10 mouse cellular contexts compared by ENCODE assay signal in genomic region chr3:49944783-49945182, GRCm38 (mm10).
DNase-seq lines count a peak whose midpoint lies in the region; ATAC-seq and TF ChIP-seq lines count a peak whose summit lies in the region.
"Had no signal": no experiment of that assay in that cellular context is flagged by ENCODE, and none has a peak within 500 bp of the region (broad histone marks: within the 10 kb centered on the region; RNA-seq: fewer than 3 reads in every experiment).

No protein-coding gene starts in this region.

- no peak for ATAC-seq in midbrain, postnatal 0 days (ENCODE audit: low FRiP score)
- no peak for ATAC-seq in midbrain, embryonic 14.5 days (ENCODE audit: low FRiP score, low TSS enrichment)
- ATAC-seq in hindbrain, embryonic 16.5 days: no peak

- no peaks in the 10 kb centered on the region for H3K4me1 ChIP-seq in midbrain, postnatal 0 days (ENCODE audit: insufficient read depth, low read length)
- no peaks in the 10 kb centered on the region for H3K4me1 ChIP-seq in midbrain, embryonic 14.5 days (ENCODE audit: control insufficient read depth, insufficient read depth, low read length)
- no peaks in the 10 kb centered on the region for H3K4me1 ChIP-seq in hindbrain, embryonic 16.5 days (ENCODE audit: control insufficient read depth, insufficient read depth, low read depth, low read length)
- H3K4me1 ChIP-seq: embryonic facial prominence, embryonic 13.5 days had no signal

- intact Hi-C loops in heart, postnatal 10 days (cut with DNase I): loop anchor here (10.0 kb wide), 1 partner anchor 300 kb away; no protein-coding TSS in a partner anchor

- no peak overlapping the region for H3K27ac ChIP-seq in midbrain, postnatal 0 days (ENCODE audit: low read depth, low read length)
- no peak overlapping the region for H3K27ac ChIP-seq in midbrain, embryonic 14.5 days (replicated peaks; ENCODE audit: low read depth, low read length)
- no peak overlapping the region for H3K27ac ChIP-seq in hindbrain, embryonic 16.5 days (ENCODE audit: low read depth, low read length)
- H3K27ac ChIP-seq: embryonic facial prominence, embryonic 13.5 days; limb, embryonic 15.5 days had no signal

- H3K9me3 ChIP-seq in midbrain, postnatal 0 days (ENCODE audit: low read length): no peaks in the 10 kb centered on the region
- no peaks in the 10 kb centered on the region for H3K9me3 ChIP-seq in midbrain, embryonic 14.5 days (ENCODE audit: control insufficient read depth, low read length)
- H3K9me3 ChIP-seq in hindbrain, embryonic 16.5 days (ENCODE audit: control insufficient read depth, low read length): no peaks in the 10 kb centered on the region
- H3K9me3 ChIP-seq: embryonic facial prominence, embryonic 13.5 days; limb, embryonic 15.5 days had no signal

- no peak for TF ChIP-seq CTCF in midbrain, postnatal 0 days (IDR thresholded peaks at IDR 0.05)

- DNase-seq in midbrain, postnatal 0 days (ENCODE audit: low spot score): peak; percentile 47
- DNase-seq in midbrain, embryonic 14.5 days: no peak
- DNase-seq in heart, postnatal 10 days: peak; percentile 41 to 50
- DNase-seq in left cerebral cortex, adult 9 months (ENCODE audit: low spot score in 2 of 2): peak; percentile 27 to 63
- DNase-seq in telencephalon, adult 2 months (ENCODE audit: low read depth, low spot score): peak; percentile 81
- DNase-seq in gastrocnemius, postnatal 10 days: no peak
- no peak for DNase-seq in gastrocnemius, adult 18-20 months (ENCODE audit: low spot score)

- H3K4me2 ChIP-seq in midbrain, postnatal 0 days (ENCODE audit: low read depth, low read length, poor library complexity, severe bottlenecking): no peak overlapping the region
- no peak overlapping the region for H3K4me2 ChIP-seq in midbrain, embryonic 14.5 days (ENCODE audit: low read length)
- no peak overlapping the region for H3K4me2 ChIP-seq in hindbrain, embryonic 16.5 days (ENCODE audit: low read length)
- H3K4me2 ChIP-seq: embryonic facial prominence, embryonic 13.5 days; limb, embryonic 15.5 days had no signal

- 92% methylated on average over 5 of the region's 5 CpGs for WGBS in midbrain, postnatal 0 days
- WGBS in midbrain, embryonic 14.5 days: 93% methylated on average over 5 of the region's 5 CpGs
- WGBS in hindbrain, embryonic 16.5 days: 86% methylated on average over 5 of the region's 5 CpGs

- no peaks in the 10 kb centered on the region for H3K27me3 ChIP-seq in midbrain, postnatal 0 days (ENCODE audit: insufficient read depth, low read length)
- no peaks in the 10 kb centered on the region for H3K27me3 ChIP-seq in midbrain, embryonic 14.5 days (ENCODE audit: control insufficient read depth, insufficient read depth, low read length)
- H3K27me3 ChIP-seq in hindbrain, embryonic 16.5 days (replicated peaks; ENCODE audit: control insufficient read depth, insufficient read depth, low read length): no peaks in the 10 kb centered on the region
- H3K27me3 ChIP-seq: embryonic facial prominence, embryonic 13.5 days; limb, embryonic 15.5 days had no signal

- H3K4me3 ChIP-seq in midbrain, postnatal 0 days (ENCODE audit: low read depth, low read length): no peak overlapping the region
- H3K4me3 ChIP-seq in midbrain, embryonic 14.5 days (replicated peaks; ENCODE audit: low read depth, low read length): no peak overlapping the region
- H3K4me3 ChIP-seq in hindbrain, embryonic 16.5 days (ENCODE audit: low read length): no peak overlapping the region
- H3K4me3 ChIP-seq: embryonic facial prominence, embryonic 13.5 days; limb, embryonic 15.5 days had no signal

- no peaks in the 10 kb centered on the region for H3K36me3 ChIP-seq in midbrain, postnatal 0 days (ENCODE audit: insufficient read depth, low read length)
- no peaks in the 10 kb centered on the region for H3K36me3 ChIP-seq in midbrain, embryonic 14.5 days (ENCODE audit: control insufficient read depth, insufficient read depth, low read length)
- H3K36me3 ChIP-seq in hindbrain, embryonic 16.5 days (ENCODE audit: control insufficient read depth, insufficient read depth, low read length): no peaks in the 10 kb centered on the region
- H3K36me3 ChIP-seq: embryonic facial prominence, embryonic 13.5 days; limb, embryonic 15.5 days had no signal

- H3K9ac ChIP-seq in midbrain, postnatal 0 days (replicated peaks; ENCODE audit: low read length, poor library complexity, severe bottlenecking): no peak overlapping the region
- H3K9ac ChIP-seq in midbrain, embryonic 14.5 days (replicated peaks; ENCODE audit: low read length): no peak overlapping the region
- H3K9ac ChIP-seq in hindbrain, embryonic 16.5 days (ENCODE audit: low read depth, low read length): no peak overlapping the region
- H3K9ac ChIP-seq: embryonic facial prominence, embryonic 13.5 days; limb, embryonic 15.5 days had no signal

Comparison
In these comparisons a context has a peak if more than half of its experiments do, and no peak if none do; other contexts are left out.
1. DNase-seq: peak in midbrain, postnatal 0 days (single experiment), heart, postnatal 10 days (2 of 2), left cerebral cortex, adult 9 months (2 of 2) and telencephalon, adult 2 months (single experiment); none in midbrain, embryonic 14.5 days (single experiment), gastrocnemius, postnatal 10 days (single experiment) and gastrocnemius, adult 18-20 months (single experiment).